Mouse (Mus musculus) frontal cortex, adult (tissue): ENCODE measurements around the gene Gm4969.
"Not testable (repeated sequence)": the region's sequence is repeated elsewhere in the genome, so short reads cannot be mapped to it uniquely, and the experiment has no call there.

Experiments used
- ATAC-seq: cut with Nextera tagmentation; 2 replicates; pipeline ENCODE4 v1.9.2; 2017; ENCODE audit warnings: mild to moderate bottlenecking, moderate library complexity, mixed read lengths; ENCODE audit not compliant: low TSS enrichment

Gene Gm4969

GRCm38 (mm10) chr7:19071024-19071423, 47.1 kb downstream of the Gm4969 start:
- not testable (repeated sequence) for ATAC-seq

GRCm38 (mm10) chr7:19069500-19069899, 48.7 kb downstream of the Gm4969 start:
- ATAC-seq: no peak

DNA sequence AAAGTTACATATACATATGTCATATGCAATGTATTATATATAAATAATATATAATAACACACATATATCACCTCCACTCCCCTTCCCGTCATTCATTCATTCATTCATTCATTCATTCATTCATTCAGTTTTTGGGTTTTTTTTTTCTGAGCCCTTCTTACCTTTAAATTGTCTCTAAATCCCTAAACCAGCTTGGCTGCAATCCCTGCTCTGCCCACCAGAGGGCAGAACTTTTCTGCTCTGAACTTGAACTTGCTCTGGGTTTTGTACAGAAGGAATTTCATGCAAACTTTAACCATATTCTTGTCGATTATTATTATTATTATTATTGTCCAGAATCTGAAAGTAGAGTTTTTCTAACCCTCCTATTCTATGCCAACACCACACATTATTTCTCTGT, 49.5 kb downstream of the Gm4969 start:
- no peak for ATAC-seq

GRCm38 (mm10) chr7:19067935-19068334, 50.2 kb downstream of the Gm4969 start:
- no peak for ATAC-seq

GRCm38 (mm10) chr7:19067063-19067462, 51.1 kb downstream of the Gm4969 start:
- ATAC-seq: no peak

DNA sequence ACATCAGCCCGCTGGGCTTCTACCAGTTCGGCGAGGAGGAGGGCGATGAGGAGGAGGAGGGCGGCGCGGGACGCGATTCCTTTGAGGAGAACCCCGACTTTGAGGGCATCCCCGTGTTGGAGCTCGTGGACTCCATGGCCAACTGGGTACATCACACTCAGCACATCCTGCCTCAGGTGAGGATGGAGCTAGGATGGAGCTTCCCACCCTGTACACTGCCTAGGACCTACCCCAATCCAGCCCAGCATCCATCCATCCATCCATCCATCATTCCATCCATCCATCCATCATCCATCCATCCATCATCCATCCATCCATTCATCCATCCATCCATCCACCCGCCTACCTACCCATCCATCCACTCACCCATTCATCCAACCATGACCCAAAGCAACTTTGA, 52.3 kb downstream of the Gm4969 start:
- no peak for ATAC-seq

DNA sequence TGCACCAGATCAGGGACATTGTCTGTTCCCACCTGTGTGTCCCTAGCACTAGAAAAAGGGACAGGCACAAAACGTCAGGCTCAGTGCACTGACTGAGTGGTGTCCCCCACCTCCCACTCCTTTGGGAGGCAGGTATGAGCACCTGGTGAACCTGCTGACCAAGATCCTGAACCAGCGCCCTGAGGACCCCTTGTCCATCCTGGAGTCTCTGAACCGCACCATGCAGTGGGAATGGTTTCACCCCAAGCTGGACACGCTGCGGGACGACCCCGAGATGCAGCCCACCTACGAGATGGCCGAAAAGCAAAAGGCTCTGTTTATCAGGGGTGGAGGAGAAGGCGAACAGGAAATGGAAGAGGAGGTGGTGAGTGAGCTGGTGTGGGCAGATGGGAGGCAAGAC, 60.8 kb downstream of the Gm4969 start:
- ATAC-seq: no peak

DNA sequence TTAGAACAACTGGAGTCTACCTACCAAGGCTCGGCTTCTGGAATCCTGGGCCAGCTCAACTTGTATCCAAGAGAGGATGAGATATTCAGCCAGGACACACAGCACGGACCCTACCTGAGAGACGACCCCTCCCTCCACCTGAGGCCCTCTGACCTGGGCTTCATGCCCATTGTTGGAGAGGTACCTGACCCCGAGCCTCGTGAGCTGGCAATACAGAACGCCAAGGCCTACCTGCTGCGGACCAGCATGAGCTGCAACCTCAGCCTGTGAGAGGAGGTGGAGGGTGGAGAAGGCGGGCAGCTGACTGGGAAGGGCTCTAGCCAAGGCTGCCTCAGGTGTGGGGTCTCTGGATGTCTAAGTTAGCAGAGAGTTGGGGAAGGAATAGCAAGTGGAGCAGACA, 63.1 kb downstream of the Gm4969 start:
- no peak for ATAC-seq

DNA sequence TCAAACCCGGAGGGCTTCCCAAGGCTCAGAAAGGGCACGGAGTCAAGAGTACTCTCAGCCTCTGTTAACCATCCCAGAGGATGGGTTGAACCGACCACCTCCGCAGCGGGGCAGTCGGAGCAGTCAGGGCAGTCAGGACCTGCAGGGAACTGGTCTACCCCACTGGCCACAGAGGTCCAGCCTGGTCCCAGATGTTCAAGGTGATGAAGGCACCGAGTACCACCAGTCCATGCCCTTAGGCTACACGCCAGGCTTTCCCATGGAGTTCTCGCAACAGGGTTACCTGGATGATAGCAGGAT, 63.4 kb downstream of the Gm4969 start:
- no peak for ATAC-seq

GRCm38 (mm10) chr7:19054047-19054776, 64.0 kb downstream of the Gm4969 start, which contains the start of gene Rsph6a:
Gene Rsph6a (plus strand): TSS chr7:19054690.
- no peak for ATAC-seq

GRCm38 (mm10) chr7:19053136-19053532, 65.0 kb downstream of the Gm4969 start:
- ATAC-seq: no peak

DNA sequence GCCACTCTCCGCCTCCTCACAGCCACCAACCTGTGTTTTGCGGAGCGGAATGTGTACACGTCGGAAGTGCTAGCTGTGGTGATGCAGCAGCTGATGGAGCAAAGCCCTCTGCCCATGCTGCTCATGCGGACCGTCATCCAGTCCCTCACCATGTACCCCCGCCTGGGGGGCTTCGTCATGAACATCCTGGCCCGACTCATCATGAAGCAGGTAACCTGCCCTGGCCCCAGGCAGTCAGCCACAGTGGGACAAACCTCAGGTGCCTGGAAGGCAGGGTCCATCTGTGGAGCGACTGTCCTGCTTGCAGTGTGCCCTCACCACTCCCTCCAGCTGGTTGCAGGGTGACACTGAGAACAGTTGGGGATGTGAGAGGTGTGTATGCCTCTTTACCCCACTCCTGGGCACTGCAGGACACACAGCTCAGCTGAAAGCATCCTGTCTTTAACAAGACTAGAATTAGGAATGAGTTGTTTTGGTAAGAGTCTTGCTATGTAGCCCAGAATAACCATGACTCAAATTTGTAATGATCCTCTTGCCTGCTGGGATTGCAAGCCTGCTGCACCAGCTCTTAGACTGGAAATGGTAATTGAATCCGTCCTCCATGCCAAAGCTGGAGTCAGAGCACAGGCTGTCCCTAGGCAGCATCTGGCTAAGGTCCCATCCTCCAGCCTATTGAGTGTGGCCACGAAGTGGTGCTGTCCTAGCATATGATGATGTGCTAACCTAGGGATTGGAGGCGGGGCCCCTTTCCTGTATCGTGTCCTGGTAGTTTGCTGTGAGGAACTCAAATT, 65.6 kb downstream of the Gm4969 start:
- peak; percentile 68 for ATAC-seq

DNA sequence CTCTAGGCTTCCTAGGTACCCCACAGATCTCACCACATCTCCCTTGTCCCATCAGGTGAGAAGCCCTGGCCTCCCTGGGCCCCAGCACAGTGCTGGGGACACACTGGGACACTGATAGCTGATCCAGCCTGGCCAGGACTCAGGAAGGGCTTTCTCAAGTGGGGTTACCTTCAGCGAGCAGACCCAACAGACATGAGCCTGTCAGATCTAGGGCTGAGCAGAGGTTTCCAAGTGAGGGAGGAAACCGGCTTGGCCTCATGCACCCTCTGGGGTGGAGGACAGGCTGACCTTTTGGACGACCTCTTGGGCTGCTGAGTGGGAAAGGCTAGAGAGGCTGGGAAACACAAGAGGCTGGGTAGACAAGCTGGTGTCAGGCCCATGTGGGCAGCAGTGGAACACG, 67.0 kb downstream of the Gm4969 start:
- ATAC-seq: no peak

DNA sequence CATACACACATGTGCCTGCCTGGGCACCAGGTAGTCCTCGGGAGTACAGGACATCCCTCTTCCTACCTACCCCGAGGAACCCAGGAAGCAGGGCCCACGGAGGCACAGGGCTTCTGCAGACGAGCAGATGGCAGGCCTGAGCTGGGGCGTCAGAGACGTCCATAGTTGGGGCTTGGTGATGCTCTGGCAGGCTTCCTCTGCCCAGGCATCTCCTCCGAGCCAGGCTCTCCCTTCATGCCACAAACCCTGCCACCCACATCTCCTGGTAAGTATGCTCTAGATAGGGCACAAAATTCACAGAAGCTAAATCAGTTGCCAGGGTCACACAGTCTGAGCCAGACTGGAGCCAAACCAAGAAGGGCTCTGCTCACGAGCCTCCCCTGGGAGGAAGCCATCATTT, 68.0 kb downstream of the Gm4969 start:
- peak; percentile 16; the same call in 1 of the 2 replicates for ATAC-seq

DNA sequence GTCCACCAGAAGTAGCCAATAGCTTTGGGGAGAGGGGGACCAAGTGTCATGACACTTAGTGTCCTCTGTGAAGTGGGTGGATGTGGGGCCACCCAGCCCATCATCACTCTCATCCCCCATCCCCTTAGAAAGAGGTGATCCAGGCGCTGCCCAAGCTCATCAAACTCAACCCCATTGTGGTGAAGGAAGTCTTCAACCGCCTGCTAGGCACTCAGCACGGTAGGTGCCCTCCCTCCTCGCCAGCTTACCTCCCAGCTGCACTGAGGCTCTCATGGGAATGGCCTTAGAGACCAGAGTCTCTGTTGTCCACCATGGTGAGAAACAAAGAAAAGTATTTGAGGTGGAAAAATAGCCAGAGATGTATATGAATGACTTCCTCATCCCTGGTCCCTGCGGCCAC, 68.9 kb downstream of the Gm4969 start:
- ATAC-seq: no peak
